Mouse (Mus musculus) heart, embryonic 16.5 days (tissue): Measurements from ENCODE around the gene Fyb. TPM values are rescaled to one million over a fixed set of nuclear protein-coding genes. Genes with fewer than 3 reads are reported as not detected.

ENCODE experiments used
- ATAC-seq: fragments of 200-750 bp; cut with Nextera tagmentation; replicated peaks from 2 replicates; pipeline ENCODE4 v1.8.0; 2017; ENCODE audit warnings: moderate number of reproducible peaks; ENCODE audit not compliant: insufficient read depth, low FRiP score; ENCODE audit errors: extremely low read depth
- H3K27ac ChIP-seq: fragments of 300-500 bp; sonication (generic); 2 replicates; pipeline ENCODE4 v1.5.1; 2014; ENCODE audit warnings: mild to moderate bottlenecking, low read length, control low read depth, moderate library complexity
- H3K27me3 ChIP-seq: fragments of 300-500 bp; sonication (generic); 2 replicates; pipeline ENCODE4 v1.6.1; 2014; ENCODE audit warnings: low read length, mixed read lengths; ENCODE audit not compliant: control insufficient read depth, insufficient read depth
- H3K36me3 ChIP-seq: fragments of 300-500 bp; sonication (generic); 2 replicates; pipeline ENCODE4 v1.6.1; 2014; ENCODE audit not compliant: control insufficient read depth, insufficient read depth
- H3K4me1 ChIP-seq: fragments of 300-500 bp; sonication (generic); 2 replicates; pipeline ENCODE4 v1.6.1; 2014; ENCODE audit warnings: low read length, mixed read lengths; ENCODE audit not compliant: control insufficient read depth, insufficient read depth
- H3K4me2 ChIP-seq: fragments of 300-500 bp; sonication (generic); 2 replicates; pipeline ENCODE4 v1.6.1; 2014; ENCODE audit warnings: low read depth, mild to moderate bottlenecking, control low read depth, low read length
- H3K4me3 ChIP-seq: fragments of 300-500 bp; sonication (generic); 2 replicates; pipeline ENCODE4 v1.5.1; 2014; ENCODE audit warnings: mild to moderate bottlenecking, control low read depth, low read length
- H3K9ac ChIP-seq: fragments of 300-500 bp; sonication (generic); 2 replicates; pipeline ENCODE4 v1.6.1; 2014; ENCODE audit warnings: low read length, control low read depth
- H3K9me3 ChIP-seq: fragments of 300-500 bp; sonication (generic); replicated peaks from 2 replicates; pipeline ENCODE4 v1.6.1; 2016; ENCODE audit warnings: low read length; ENCODE audit not compliant: control insufficient read depth
- WGBS: fragments of 180-500 bp; shearing (Covaris S2); extraction: QIAGEN DNeasy Blood & Tissue Kit; methylation state at CpG from one replicate; pipeline ENCODE4 v1.1.7; 2014; 5-methylcytosine and 5-hydroxymethylcytosine counted together
- polyA plus RNA-seq: library from polyadenylated mRNA; unstranded; fragments of >200 nt; fragmentation: Nextera tagmentation; extraction: Ambion mirVana; gene quantifications from 2 replicates; pipeline ENCODE4 v1.2.1, GENCODE M21; 2015

The Fyb gene
- polyA plus RNA-seq: 9.2 and 18.2 TPM in 2 replicates

- H3K4me1 ChIP-seq: no peaks in the 10 kb centered on the region
- no peaks in the 10 kb centered on the region for H3K36me3 ChIP-seq
- H3K4me2 ChIP-seq: no peak within 1 kb of the TSS
- H3K27ac ChIP-seq: no peak within 1 kb of the TSS
- no peak for ATAC-seq
- H3K9me3 ChIP-seq: no peaks in the 10 kb centered on the region
- H3K4me3 ChIP-seq: no peak within 1 kb of the TSS; the same call in 1 of the 2 replicates
- H3K9ac ChIP-seq: no peak within 1 kb of the TSS
- WGBS: 61% methylated on average over 8 of the region's 8 CpGs
- H3K27me3 ChIP-seq: no peaks in the 10 kb centered on the region
These were observed at the start of gene Fyb for GRCm38 (mm10) chr15:6522653-6523167. Gene Fyb (plus strand): TSS chr15:6522853.

DNA sequence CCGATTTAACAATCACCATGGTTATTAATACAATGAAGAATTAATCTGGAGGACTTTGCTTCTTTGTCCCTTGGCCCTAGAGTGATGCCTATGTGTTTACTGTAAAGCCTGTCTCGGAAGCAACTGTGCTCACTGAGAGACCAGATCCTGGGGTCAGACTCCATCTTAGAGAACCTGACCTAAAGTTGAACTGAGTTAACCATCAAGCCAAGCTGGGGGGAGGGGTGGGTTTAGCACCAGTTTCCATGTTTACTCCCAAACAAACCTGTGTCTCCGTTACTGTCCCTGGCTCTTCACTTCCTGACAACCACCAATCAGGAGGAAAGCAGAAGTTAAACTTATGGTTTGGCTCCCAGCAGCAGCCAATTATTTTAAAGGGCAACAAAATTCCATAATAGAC, 39.1 kb upstream of the Fyb start:
- H3K9me3 ChIP-seq: peaks cover 4% of the 10 kb centered on the region
- no peak overlapping the region for H3K4me2 ChIP-seq
- no peaks in the 10 kb centered on the region for H3K36me3 ChIP-seq
- ATAC-seq: no peak
- no peaks in the 10 kb centered on the region for H3K4me1 ChIP-seq
- no peak overlapping the region for H3K9ac ChIP-seq
- WGBS: 71% methylated on average over 3 of the region's 3 CpGs
- H3K27ac ChIP-seq: no peak overlapping the region
- no peaks in the 10 kb centered on the region for H3K27me3 ChIP-seq
- H3K4me3 ChIP-seq: no peak overlapping the region

GRCm38 (mm10) chr15:6492386-6492785, 30.3 kb upstream of the Fyb start:
- Histone ChIP-seq H3K9me3 (no peaks in the 10 kb centered on the region), H3K4me2 (no peak overlapping the region), H3K27me3 (no peaks in the 10 kb centered on the region), H3K4me1 (no peaks in the 10 kb centered on the region), H3K36me3 (no peaks in the 10 kb centered on the region), H3K9ac (no peak overlapping the region), H3K4me3 (no peak overlapping the region), H3K27ac (no peak overlapping the region)
- WGBS: 83% methylated on average over 2 of the region's 2 CpGs
- ATAC-seq: no peak

DNA sequence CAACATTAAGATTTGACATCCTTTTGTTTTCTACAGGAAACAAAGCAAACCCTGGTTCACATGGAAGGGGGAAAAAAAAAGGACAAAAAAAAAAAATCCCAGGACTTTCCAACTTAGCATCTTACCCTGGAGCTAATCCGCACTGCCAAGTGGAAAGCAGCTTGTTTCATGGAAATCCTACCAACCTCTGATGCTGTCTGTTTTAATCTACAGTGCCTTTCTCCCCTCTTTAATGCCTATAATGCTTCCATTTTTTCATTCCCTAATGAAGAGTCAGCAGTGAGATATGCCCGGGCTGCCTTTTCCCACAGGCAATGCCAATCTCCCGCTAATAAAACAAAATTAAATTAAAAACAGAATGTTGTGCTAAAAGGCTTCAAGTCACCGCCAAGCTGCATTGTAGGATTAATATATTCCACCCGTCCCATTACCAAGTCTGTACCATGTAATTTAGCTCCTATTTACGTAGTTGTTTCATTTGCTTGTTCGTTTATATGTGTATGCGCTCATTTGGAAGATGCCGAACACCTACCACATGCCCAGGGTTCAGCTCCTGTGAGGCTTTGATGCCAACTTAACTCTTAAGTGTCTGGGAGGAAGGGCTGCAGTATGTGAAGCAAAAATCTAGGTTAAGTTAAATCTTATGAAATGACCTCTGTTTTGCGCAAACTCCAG, 24.1 kb upstream of the Fyb start:
- no peak for ATAC-seq
- Histone ChIP-seq H3K27ac (no peak overlapping the region), H3K27me3 (no peaks in the 10 kb centered on the region), H3K9me3 (no peaks in the 10 kb centered on the region), H3K4me1 (no peaks in the 10 kb centered on the region), H3K4me2 (no peak overlapping the region), H3K9ac (no peak overlapping the region), H3K36me3 (no peaks in the 10 kb centered on the region), H3K4me3 (no peak overlapping the region)
- WGBS: 78% methylated on average over 10 of the region's 10 CpGs

- H3K4me1 ChIP-seq: no peaks in the 10 kb centered on the region
- no peaks in the 10 kb centered on the region for H3K27me3 ChIP-seq
- H3K9ac ChIP-seq: no peak overlapping the region
- no peaks in the 10 kb centered on the region for H3K36me3 ChIP-seq
- WGBS: 43% methylated on average over 1 of the region's 1 CpGs
- H3K4me2 ChIP-seq: no peak overlapping the region
- no peak overlapping the region for H3K27ac ChIP-seq
- ATAC-seq: no peak; the same call in 1 of the 2 replicates
- no peaks in the 10 kb centered on the region for H3K9me3 ChIP-seq
- H3K4me3 ChIP-seq: no peak overlapping the region
These were observed 21.9 kb upstream of the Fyb start for GRCm38 (mm10) chr15:6500787-6501186.

- 86% methylated on average over 1 of the region's 1 CpGs for WGBS
- Histone ChIP-seq H3K36me3 (no peaks in the 10 kb centered on the region), H3K4me3 (no peak overlapping the region), H3K4me2 (no peak overlapping the region), H3K27me3 (no peaks in the 10 kb centered on the region), H3K9me3 (no peaks in the 10 kb centered on the region), H3K4me1 (no peaks in the 10 kb centered on the region), H3K9ac (no peak overlapping the region), H3K27ac (no peak overlapping the region)
- no peak for ATAC-seq
These were observed 5.1 kb upstream of the Fyb start for GRCm38 (mm10) chr15:6517525-6517924.

- ATAC-seq: no peak
- H3K4me1 ChIP-seq: no peaks in the 10 kb centered on the region
- H3K36me3 ChIP-seq: no peaks in the 10 kb centered on the region
- no peak overlapping the region for H3K4me3 ChIP-seq
- H3K27ac ChIP-seq: no peak overlapping the region
- no peaks in the 10 kb centered on the region for H3K9me3 ChIP-seq
- no peak overlapping the region for H3K9ac ChIP-seq
- H3K4me2 ChIP-seq: no peak overlapping the region
- 78% methylated on average over 19 of the region's 19 CpGs for WGBS
- H3K27me3 ChIP-seq: no peaks in the 10 kb centered on the region
These were observed 3.0 kb upstream of the Fyb start for GRCm38 (mm10) chr15:6519417-6520255.

- no peaks in the 10 kb centered on the region for H3K4me1 ChIP-seq
- WGBS: 52% methylated on average over 10 of the region's 10 CpGs
These were observed 2.0 kb upstream of the Fyb start for GRCm38 (mm10) chr15:6520505-6521155.

GRCm38 (mm10) chr15:6524801-6525200, 2.1 kb downstream of the Fyb start:
- Histone ChIP-seq H3K27ac (no peak overlapping the region), H3K4me3 (no peak overlapping the region), H3K27me3 (no peaks in the 10 kb centered on the region), H3K9me3 (no peaks in the 10 kb centered on the region), H3K36me3 (no peaks in the 10 kb centered on the region), H3K9ac (no peak overlapping the region), H3K4me2 (no peak overlapping the region), H3K4me1 (no peaks in the 10 kb centered on the region)
- ATAC-seq: no peak
- 75% methylated on average over 2 of the region's 2 CpGs for WGBS

More at GRCm38 (mm10) chr15:6520505-6521155, 2.0 kb upstream of the Fyb start:
- Histone ChIP-seq H3K9me3 (no peaks in the 10 kb centered on the region), H3K36me3 (no peaks in the 10 kb centered on the region), H3K9ac (no peak overlapping the region), H3K27me3 (no peaks in the 10 kb centered on the region), H3K4me2 (no peak overlapping the region), H3K27ac (no peak overlapping the region), H3K4me3 (no peak overlapping the region)
- no peak for ATAC-seq
